Mouse (Mus musculus) neural tube, embryonic 12.5 days (tissue): ENCODE results near the gene Myo1d. TPM values are rescaled to one million over a fixed set of nuclear protein-coding genes. Genes with fewer than 3 reads are reported as not detected.

ENCODE experiments used
- ATAC-seq: fragments of 200-750 bp; cut with Nextera tagmentation; 2 replicates; pipeline ENCODE4 v1.8.0; 2017; ENCODE audit warnings: low read depth, mild to moderate bottlenecking, moderate TSS enrichment, moderate library complexity; ENCODE audit not compliant: low FRiP score
- H3K27ac ChIP-seq: fragments of 300-500 bp; sonication (generic); 2 replicates; pipeline ENCODE4 v1.5.1; 2016
- H3K27me3 ChIP-seq: fragments of 300-500 bp; sonication (generic); replicated peaks from 2 replicates; pipeline ENCODE4 v1.6.1; 2016; ENCODE audit warnings: mild to moderate bottlenecking
- H3K36me3 ChIP-seq: fragments of 300-500 bp; sonication (generic); 2 replicates; pipeline ENCODE4 v1.6.1; 2016; ENCODE audit warnings: mild to moderate bottlenecking
- H3K4me1 ChIP-seq: fragments of 300-500 bp; sonication (generic); 2 replicates; pipeline ENCODE4 v1.6.1; 2016
- H3K4me2 ChIP-seq: fragments of 300-500 bp; sonication (generic); replicated peaks from 2 replicates; pipeline ENCODE4 v1.6.1; 2016; ENCODE audit warnings: mild to moderate bottlenecking
- H3K4me3 ChIP-seq: fragments of 300-500 bp; sonication (generic); 2 replicates; pipeline ENCODE4 v1.5.1; 2016
- H3K9ac ChIP-seq: fragments of 300-500 bp; sonication (generic); 2 replicates; pipeline ENCODE4 v1.6.1; 2016; ENCODE audit warnings: mild to moderate bottlenecking
- H3K9me3 ChIP-seq: fragments of 300-500 bp; sonication (generic); 2 replicates; pipeline ENCODE4 v1.6.1; 2016; ENCODE audit warnings: mild to moderate bottlenecking
- WGBS: fragments of 180-500 bp; shearing (Covaris S2); methylation state at CpG from one replicate; pipeline ENCODE4 v1.1.7; 2016; 5-methylcytosine and 5-hydroxymethylcytosine counted together
- polyA plus RNA-seq: library from polyadenylated mRNA; unstranded; fragments of >200 nt; fragmentation: Nextera tagmentation; extraction: Ambion mirVana; gene quantifications from 2 replicates; pipeline ENCODE4 v1.2.1, GENCODE M21; 2016

Gene Myo1d
- polyA plus RNA-seq, 1 experiment from 2014 or later, result 2.2 TPM

GRCm38 (mm10) chr11:80479906-80480866 is 299.6 kb downstream of the Myo1d start:
- H3K4me3 ChIP-seq, result peak overlapping the region; percentile 82
- H3K27me3 ChIP-seq, result peaks cover 14% of the 10 kb centered on the region; the same call in 1 of the 2 replicates
- peak overlapping the region; percentile 95 for H3K9ac ChIP-seq
- peaks cover 5% of the 10 kb centered on the region for H3K36me3 ChIP-seq
- H3K27ac ChIP-seq, result no peak overlapping the region
- no peaks in the 10 kb centered on the region for H3K9me3 ChIP-seq
- 77% methylated on average over 31 of the region's 31 CpGs for WGBS
- ATAC-seq, result no peak
- peaks cover 50% of the 10 kb centered on the region for H3K4me1 ChIP-seq
- H3K4me2 ChIP-seq, result peak overlapping the region; percentile 81

- H3K4me2 ChIP-seq, result peak overlapping the region; percentile 81
These were observed 300.4 kb downstream of the Myo1d start for GRCm38 (mm10) chr11:80479425-80479824.

GRCm38 (mm10) chr11:80478694-80479412 is 301.0 kb downstream of the Myo1d start:
- ATAC-seq, result no peak
- Histone ChIP-seq H3K36me3 (peaks cover 5% of the 10 kb centered on the region), H3K4me2 (peak overlapping the region; percentile 81), H3K4me1 (peaks cover 42% of the 10 kb centered on the region), H3K27ac (0 out of 2 replicates have a peak overlapping the region, but pooled peaks have one; percentile 42), H3K27me3 (peaks cover 19% of the 10 kb centered on the region; the same call in 1 of the 2 replicates), H3K9ac (peak overlapping the region; percentile 95), H3K9me3 (no peaks in the 10 kb centered on the region), H3K4me3 (peak overlapping the region; percentile 82)
- WGBS, result 49% methylated on average over 14 of the region's 14 CpGs

More at GRCm38 (mm10) chr11:80479425-80479824, 300.4 kb downstream of the Myo1d start:
- Histone ChIP-seq H3K27me3 (peaks cover 19% of the 10 kb centered on the region; the same call in 1 of the 2 replicates), H3K27ac (no peak overlapping the region), H3K4me3 (peak overlapping the region; percentile 82), H3K9ac (peak overlapping the region; percentile 95), H3K9me3 (no peaks in the 10 kb centered on the region), H3K36me3 (peaks cover 5% of the 10 kb centered on the region), H3K4me1 (peaks cover 48% of the 10 kb centered on the region)
- WGBS, result 71% methylated on average over 5 of the region's 5 CpGs
- ATAC-seq, result no peak

GRCm38 (mm10) chr11:80477341-80478199 is 302.3 kb downstream of the Myo1d start:
- 13% methylated on average over 55 of the region's 55 CpGs for WGBS
- H3K4me1 ChIP-seq, result peaks cover 39% of the 10 kb centered on the region
- peaks cover 5% of the 10 kb centered on the region for H3K36me3 ChIP-seq
- H3K4me3 ChIP-seq, result peak overlapping the region; percentile 82
- ATAC-seq, result peak; percentile 18
- H3K9ac ChIP-seq, result peak overlapping the region; percentile 95
- no peaks in the 10 kb centered on the region for H3K9me3 ChIP-seq
- peak overlapping the region; percentile 93 for H3K27ac ChIP-seq
- peaks cover 12% of the 10 kb centered on the region; the same call in 1 of the 2 replicates for H3K27me3 ChIP-seq
- H3K4me2 ChIP-seq, result peak overlapping the region; percentile 81

GRCm38 (mm10) chr11:80476222-80477189 is 303.3 kb downstream of the Myo1d start, which contains the start of gene Cdk5r1:
TSS of gene Cdk5r1 (plus strand) at chr11:80477023.
- peak within 1 kb of the TSS; percentile 81 for H3K4me2 ChIP-seq
- H3K9ac ChIP-seq, result peak within 1 kb of the TSS; percentile 95
- H3K4me3 ChIP-seq, result peak within 1 kb of the TSS; percentile 82
- ATAC-seq, result peak; percentile 89
- H3K36me3 ChIP-seq, result peaks cover 12% of the 10 kb centered on the region
- H3K4me1 ChIP-seq, result peaks cover 36% of the 10 kb centered on the region
- H3K27ac ChIP-seq, result peak within 1 kb of the TSS; percentile 93
- H3K27me3 ChIP-seq, result peaks cover 9% of the 10 kb centered on the region; the same call in 1 of the 2 replicates
- under 1% methylated on average over 86 of the region's 116 CpGs for WGBS
- H3K9me3 ChIP-seq, result no peaks in the 10 kb centered on the region

GRCm38 (mm10) chr11:80475544-80475943 is 304.3 kb downstream of the Myo1d start:
- no peaks in the 10 kb centered on the region for H3K9me3 ChIP-seq
- no peak overlapping the region for H3K27ac ChIP-seq
- ATAC-seq, result no peak
- no peak overlapping the region for H3K4me3 ChIP-seq
- H3K27me3 ChIP-seq, result peaks cover 5% of the 10 kb centered on the region; the same call in 1 of the 2 replicates
- H3K9ac ChIP-seq, result no peak overlapping the region
- peaks cover 19% of the 10 kb centered on the region for H3K36me3 ChIP-seq
- no peak overlapping the region; the same call in 1 of the 2 replicates for H3K4me2 ChIP-seq
- peaks cover 30% of the 10 kb centered on the region for H3K4me1 ChIP-seq
- 84% methylated on average over 9 of the region's 9 CpGs for WGBS

GRCm38 (mm10) chr11:80474846-80475245 is 305.0 kb downstream of the Myo1d start:
- Histone ChIP-seq H3K4me1 (peaks cover 25% of the 10 kb centered on the region), H3K36me3 (peaks cover 26% of the 10 kb centered on the region), H3K9ac (no peak overlapping the region), H3K27me3 (peaks cover 5% of the 10 kb centered on the region; the same call in 1 of the 2 replicates), H3K4me3 (no peak overlapping the region), H3K9me3 (no peaks in the 10 kb centered on the region), H3K27ac (no peak overlapping the region), H3K4me2 (no peak overlapping the region)
- no peak for ATAC-seq
- WGBS, result 94% methylated on average over 11 of the region's 11 CpGs

DNA sequence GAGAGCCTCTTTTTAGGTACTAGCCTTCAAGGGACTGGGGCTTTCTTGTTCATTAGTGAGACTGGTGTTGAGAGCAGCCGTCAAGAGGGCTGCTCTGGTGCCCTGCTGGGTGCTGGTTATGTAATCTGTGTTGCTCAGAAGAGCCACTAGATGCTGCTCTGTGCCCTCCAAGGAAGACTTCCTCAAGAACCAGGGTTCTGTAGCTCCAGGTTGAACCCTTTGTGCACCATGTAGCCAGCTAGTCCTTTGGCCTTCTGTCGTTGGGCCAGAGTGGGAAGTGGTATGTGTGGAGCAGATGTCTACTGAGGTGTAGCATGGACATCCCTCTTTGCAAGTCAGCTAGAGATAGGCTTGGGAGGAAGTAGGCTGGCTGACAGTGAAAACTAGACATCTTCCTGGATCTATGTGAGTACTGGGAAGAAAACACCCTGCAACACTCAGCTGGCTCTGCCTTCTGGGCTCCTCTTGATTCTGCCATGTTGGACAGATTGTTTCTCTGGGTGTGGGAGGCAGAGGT is 305.6 kb downstream of the Myo1d start:
- peaks cover 5% of the 10 kb centered on the region; the same call in 1 of the 2 replicates for H3K27me3 ChIP-seq
- H3K9me3 ChIP-seq, result no peaks in the 10 kb centered on the region
- H3K4me2 ChIP-seq, result no peak overlapping the region
- ATAC-seq, result no peak
- WGBS, result 66% methylated on average over 2 of the region's 2 CpGs
- H3K4me3 ChIP-seq, result no peak overlapping the region
- peaks cover 19% of the 10 kb centered on the region; the same call in 1 of the 2 replicates for H3K4me1 ChIP-seq
- peaks cover 32% of the 10 kb centered on the region for H3K36me3 ChIP-seq
- H3K9ac ChIP-seq, result no peak overlapping the region
- H3K27ac ChIP-seq, result no peak overlapping the region

GRCm38 (mm10) chr11:80471836-80472605 is 307.8 kb downstream of the Myo1d start:
- peaks cover 5% of the 10 kb centered on the region; the same call in 1 of the 2 replicates for H3K4me1 ChIP-seq
- peaks cover 5% of the 10 kb centered on the region; the same call in 1 of the 2 replicates for H3K27me3 ChIP-seq
- no peak overlapping the region for H3K27ac ChIP-seq
- no peak overlapping the region for H3K9ac ChIP-seq
- peaks cover 54% of the 10 kb centered on the region for H3K36me3 ChIP-seq
- no peak overlapping the region for H3K4me3 ChIP-seq
- H3K9me3 ChIP-seq, result no peaks in the 10 kb centered on the region
- no peak for ATAC-seq
- no peak overlapping the region for H3K4me2 ChIP-seq
- WGBS, result 81% methylated on average over 16 of the region's 16 CpGs
